In the genomic region with DNA sequence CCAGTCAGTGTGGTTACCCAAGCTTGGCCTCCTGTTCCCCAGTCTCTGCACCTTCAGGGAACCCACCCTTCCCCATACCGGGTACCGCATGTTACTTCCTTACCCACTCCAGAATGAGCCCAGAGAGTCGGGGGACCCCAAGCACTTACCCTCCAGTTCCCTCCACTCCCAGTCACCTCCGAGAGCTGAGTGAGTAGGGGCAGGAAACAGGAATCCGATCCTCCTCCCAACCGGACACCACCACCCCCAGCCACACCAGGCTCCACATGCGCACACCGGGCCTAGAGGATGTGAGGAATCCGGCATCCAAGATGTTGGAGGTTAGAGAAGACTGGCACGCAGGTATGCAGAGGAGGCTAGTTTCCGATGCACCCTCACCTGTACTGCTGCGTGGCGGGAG, we compare ENCODE assay signal across 8 mouse cellular contexts. TPM values are rescaled to one million over a fixed set of nuclear protein-coding genes. Genes with fewer than 3 reads are reported as not detected.
DNase-seq lines count a peak whose midpoint lies in the region; ATAC-seq lines count a peak whose summit lies in the region.

No protein-coding gene starts in this region.

- no peaks in the 10 kb centered on the region for H3K9me3 ChIP-seq in kidney, embryonic 14.5 days (ENCODE audit: control insufficient read depth, low read length)
- H3K9me3 ChIP-seq in heart, embryonic 13.5 days = no peaks in the 10 kb centered on the region
- no peaks in the 10 kb centered on the region for H3K9me3 ChIP-seq in neural tube, embryonic 15.5 days (replicated peaks)

- H3K27me3 ChIP-seq in kidney, embryonic 14.5 days (ENCODE audit: control insufficient read depth, insufficient read depth, low read length) = peaks cover 16% of the 10 kb centered on the region
- H3K27me3 ChIP-seq in heart, embryonic 13.5 days (replicated peaks) = peaks cover 51% of the 10 kb centered on the region
- H3K27me3 ChIP-seq in neural tube, embryonic 15.5 days (replicated peaks) = peaks cover 41% of the 10 kb centered on the region

- peak overlapping the region; percentile 60; the same call in 1 of the 2 replicates for H3K27ac ChIP-seq in kidney, embryonic 14.5 days (ENCODE audit: low read depth, low read length)
- H3K27ac ChIP-seq in heart, embryonic 13.5 days (replicated peaks) = peak overlapping the region; percentile 77
- H3K27ac ChIP-seq in neural tube, embryonic 15.5 days (replicated peaks) = no peak overlapping the region

- peak overlapping the region; percentile 30 for H3K4me3 ChIP-seq in kidney, embryonic 14.5 days (ENCODE audit: low read length)
- H3K4me3 ChIP-seq in heart, embryonic 13.5 days = peak overlapping the region; percentile 45
- 0 out of 2 replicates have a peak overlapping the region, but pooled peaks have one; percentile 12 for H3K4me3 ChIP-seq in neural tube, embryonic 15.5 days (replicated peaks)

- H3K4me1 ChIP-seq in kidney, embryonic 14.5 days (ENCODE audit: control insufficient read depth, insufficient read depth, low read length) = no peaks in the 10 kb centered on the region; the same call in 1 of the 2 replicates
- peaks cover 26% of the 10 kb centered on the region for H3K4me1 ChIP-seq in heart, embryonic 13.5 days
- H3K4me1 ChIP-seq in neural tube, embryonic 15.5 days = peaks cover 13% of the 10 kb centered on the region

- H3K36me3 ChIP-seq in kidney, embryonic 14.5 days (ENCODE audit: control insufficient read depth, insufficient read depth, low read length) = no peaks in the 10 kb centered on the region
- no peaks in the 10 kb centered on the region for H3K36me3 ChIP-seq in heart, embryonic 13.5 days
- H3K36me3 ChIP-seq in neural tube, embryonic 15.5 days = no peaks in the 10 kb centered on the region

- peak; percentile 40 for ATAC-seq in kidney, embryonic 14.5 days (ENCODE audit: low FRiP score, low TSS enrichment)
- ATAC-seq in heart, embryonic 13.5 days (ENCODE audit: extremely low read depth, insufficient number of reproducible peaks, low FRiP score, low TSS enrichment) = 0 out of 2 replicates have a peak, but pooled peaks have one; percentile 39
- ATAC-seq in neural tube, embryonic 15.5 days (ENCODE audit: low FRiP score) = no peak

- DNase-seq in kidney, adult 9 months = no peak
- peak; percentile 52 to 81 for DNase-seq in kidney, postnatal 25 days
- DNase-seq in right cerebral cortex, postnatal 25 days = no peak
- DNase-seq in layer of hippocampus, adult 11-12 months (ENCODE audit: low spot score) = no peak
- no peak for DNase-seq in thymus, postnatal 4 days

- peak overlapping the region; percentile 6; the same call in 1 of the 2 replicates for H3K4me2 ChIP-seq in kidney, embryonic 14.5 days (replicated peaks; ENCODE audit: low read depth, low read length)
- peak overlapping the region; percentile 76 for H3K4me2 ChIP-seq in heart, embryonic 13.5 days
- peak overlapping the region; percentile 13 for H3K4me2 ChIP-seq in neural tube, embryonic 15.5 days

- no peak overlapping the region; the same call in 1 of the 2 replicates for H3K9ac ChIP-seq in kidney, embryonic 14.5 days (ENCODE audit: low read depth, low read length)
- peak overlapping the region; percentile 71 for H3K9ac ChIP-seq in heart, embryonic 13.5 days
- no peak overlapping the region for H3K9ac ChIP-seq in neural tube, embryonic 15.5 days (replicated peaks)

- 27% methylated on average over 13 of the region's 13 CpGs for WGBS in kidney, embryonic 14.5 days
- WGBS in heart, embryonic 13.5 days = 31% methylated on average over 13 of the region's 13 CpGs
- 45% methylated on average over 13 of the region's 13 CpGs for WGBS in neural tube, embryonic 15.5 days

RNA-seq across cellular contexts. Expression of gene Arhgef15, which starts 0.6 kb away (rescaled TPM):
- polyA plus RNA-seq in kidney, embryonic 14.5 days (2014; fragmentation: Nextera tagmentation; extraction: Ambion mirVana) = 10.2 and 15.9 TPM in 2 replicates
- polyA plus RNA-seq in heart, embryonic 13.5 days (2015; fragmentation: Nextera tagmentation; extraction: Ambion mirVana) = 11.2 and 11.5 TPM in 2 replicates
- polyA plus RNA-seq in neural tube, embryonic 15.5 days (2015; fragmentation: Nextera tagmentation; extraction: Ambion mirVana) = 23.2 and 27.3 TPM in 2 replicates

RNA-seq across cellular contexts. Expression of gene Slc25a35, which starts 11.2 kb away (rescaled TPM):
- polyA plus RNA-seq in kidney, embryonic 14.5 days (2014; fragmentation: Nextera tagmentation; extraction: Ambion mirVana) = 3.4 and 4.5 TPM in 2 replicates
- polyA plus RNA-seq in heart, embryonic 13.5 days (2015; fragmentation: Nextera tagmentation; extraction: Ambion mirVana) = 1.4 and 2.1 TPM in 2 replicates
- 1.9 and 2.1 TPM in 2 replicates for polyA plus RNA-seq in neural tube, embryonic 15.5 days (2015; fragmentation: Nextera tagmentation; extraction: Ambion mirVana)

RNA-seq across cellular contexts. Expression of gene Rangrf, which starts 18.3 kb away (rescaled TPM):
- 68.7 and 95.2 TPM in 2 replicates for polyA plus RNA-seq in kidney, embryonic 14.5 days (2014; fragmentation: Nextera tagmentation; extraction: Ambion mirVana)
- polyA plus RNA-seq in heart, embryonic 13.5 days (2015; fragmentation: Nextera tagmentation; extraction: Ambion mirVana) = 67.9 and 75.5 TPM in 2 replicates
- 33.7 and 33.9 TPM in 2 replicates for polyA plus RNA-seq in neural tube, embryonic 15.5 days (2015; fragmentation: Nextera tagmentation; extraction: Ambion mirVana)

RNA-seq across cellular contexts. Expression of gene Odf4, which starts 29.8 kb away (rescaled TPM):
- polyA plus RNA-seq in kidney, embryonic 14.5 days (2014; fragmentation: Nextera tagmentation; extraction: Ambion mirVana) = not detected in 2 replicates
- polyA plus RNA-seq in heart, embryonic 13.5 days (2015; fragmentation: Nextera tagmentation; extraction: Ambion mirVana) = not detected in 2 replicates
- 0.64 and 1.3 TPM in 2 replicates for polyA plus RNA-seq in neural tube, embryonic 15.5 days (2015; fragmentation: Nextera tagmentation; extraction: Ambion mirVana)

RNA-seq across cellular contexts. Expression of gene Pfas, which starts 51.6 kb away (rescaled TPM):
- 33.7 and 47.7 TPM in 2 replicates for polyA plus RNA-seq in kidney, embryonic 14.5 days (2014; fragmentation: Nextera tagmentation; extraction: Ambion mirVana)
- 19.9 and 20.3 TPM in 2 replicates for polyA plus RNA-seq in heart, embryonic 13.5 days (2015; fragmentation: Nextera tagmentation; extraction: Ambion mirVana)
- polyA plus RNA-seq in neural tube, embryonic 15.5 days (2015; fragmentation: Nextera tagmentation; extraction: Ambion mirVana) = 15.5 and 20.2 TPM in 2 replicates

Comparison
In these comparisons a context has a peak if more than half of its experiments do, and no peak if none do; other contexts are left out.
1. DNase-seq: peak in kidney, postnatal 25 days (2 of 2); none in kidney, adult 9 months (single experiment), right cerebral cortex, postnatal 25 days (single experiment), layer of hippocampus, adult 11-12 months (single experiment) and thymus, postnatal 4 days (single experiment).
2. H3K4me2 ChIP-seq: peak in every context shown above with its lines; median percentile 76 in heart, embryonic 13.5 days; 13 in neural tube, embryonic 15.5 days; 6 in kidney, embryonic 14.5 days.
3. Peak in every context shown above with its lines, with median percentiles within 50 percentile points of each other: H3K4me3 ChIP-seq.